Mouse (Mus musculus) brain, adult 2 months (tissue): Measurements from ENCODE around the gene Spag9.

ENCODE experiments used
- DNase-seq: peaks from one replicate; pipeline ENCODE4 v3.0.0; 2011; ENCODE audit warnings: low read depth, low spot score

The Spag9 gene

GRCm38 (mm10) chr11:93995720-93996305 lies at the start of gene Spag9:
Spag9 (plus strand) TSS chr11:93996091.
- peak; percentile 97 for DNase-seq

GRCm38 (mm10) chr11:93948887-93949567 lies 46.9 kb upstream of the Spag9 start:
- DNase-seq, result no peak

GRCm38 (mm10) chr11:93950045-93950444 lies 45.8 kb upstream of the Spag9 start:
- DNase-seq, result no peak

- DNase-seq, result no peak
Observed at GRCm38 (mm10) chr11:93952376-93952775, 43.5 kb upstream of the Spag9 start.

GRCm38 (mm10) chr11:93954738-93955255 lies 41.1 kb upstream of the Spag9 start:
- DNase-seq, result peak; percentile 60

GRCm38 (mm10) chr11:93955256-93956150 lies 40.4 kb upstream of the Spag9 start:
- DNase-seq, result peak; percentile 93

GRCm38 (mm10) chr11:93956159-93956558 lies 39.7 kb upstream of the Spag9 start, which contains the start of gene Nme2:
Nme2 (minus strand) TSS chr11:93956259.
- DNase-seq, result no peak

- no peak for DNase-seq
Observed at GRCm38 (mm10) chr11:93957031-93957555, 38.8 kb upstream of the Spag9 start.

DNA sequence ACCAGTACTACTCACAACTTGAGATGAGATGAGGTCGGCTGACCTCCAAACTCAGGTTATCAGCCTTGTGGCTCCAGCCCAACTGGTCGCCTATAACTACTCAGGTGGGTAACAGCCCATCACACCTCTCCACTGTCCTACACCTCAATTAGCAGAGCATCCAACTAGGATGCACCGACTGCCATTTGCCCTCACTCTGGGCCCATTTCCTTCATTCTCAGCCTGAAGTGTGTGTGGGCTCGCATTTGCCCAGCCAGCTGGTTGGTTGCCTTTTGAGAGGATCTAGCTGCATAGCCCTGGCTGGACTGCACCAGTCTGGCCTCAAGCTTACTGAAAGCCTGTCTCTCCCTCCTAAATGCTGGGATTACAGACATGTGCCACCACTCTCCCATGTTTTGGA lies 38.1 kb upstream of the Spag9 start:
- no peak for DNase-seq

DNA sequence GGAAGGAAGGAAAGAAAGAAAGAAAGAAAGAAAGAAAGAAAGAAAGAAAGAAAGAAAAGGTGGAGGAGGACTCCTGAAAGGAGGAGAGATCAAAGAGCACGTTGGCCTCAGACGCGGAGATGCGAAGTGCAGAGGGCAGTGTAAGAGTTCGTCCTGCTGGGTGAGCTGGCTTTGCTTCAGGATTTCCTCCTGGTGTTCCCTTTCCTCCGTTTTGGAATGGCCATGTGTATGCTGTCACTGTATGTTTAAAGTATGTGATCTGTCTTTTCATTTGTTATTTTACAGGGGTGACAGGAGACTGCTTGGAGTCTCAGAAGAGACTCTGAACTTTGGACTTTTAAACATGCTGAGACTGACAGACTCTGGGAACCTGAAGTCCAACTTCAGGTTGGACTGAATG lies 34.4 kb upstream of the Spag9 start:
- no peak for DNase-seq

GRCm38 (mm10) chr11:93963013-93963412 lies 32.9 kb upstream of the Spag9 start:
- peak; percentile 57 for DNase-seq

GRCm38 (mm10) chr11:93965391-93965790 lies 30.5 kb upstream of the Spag9 start:
- peak; percentile 89 for DNase-seq

- DNase-seq, result no peak
Observed at GRCm38 (mm10) chr11:93967381-93967780, 28.5 kb upstream of the Spag9 start.

DNA sequence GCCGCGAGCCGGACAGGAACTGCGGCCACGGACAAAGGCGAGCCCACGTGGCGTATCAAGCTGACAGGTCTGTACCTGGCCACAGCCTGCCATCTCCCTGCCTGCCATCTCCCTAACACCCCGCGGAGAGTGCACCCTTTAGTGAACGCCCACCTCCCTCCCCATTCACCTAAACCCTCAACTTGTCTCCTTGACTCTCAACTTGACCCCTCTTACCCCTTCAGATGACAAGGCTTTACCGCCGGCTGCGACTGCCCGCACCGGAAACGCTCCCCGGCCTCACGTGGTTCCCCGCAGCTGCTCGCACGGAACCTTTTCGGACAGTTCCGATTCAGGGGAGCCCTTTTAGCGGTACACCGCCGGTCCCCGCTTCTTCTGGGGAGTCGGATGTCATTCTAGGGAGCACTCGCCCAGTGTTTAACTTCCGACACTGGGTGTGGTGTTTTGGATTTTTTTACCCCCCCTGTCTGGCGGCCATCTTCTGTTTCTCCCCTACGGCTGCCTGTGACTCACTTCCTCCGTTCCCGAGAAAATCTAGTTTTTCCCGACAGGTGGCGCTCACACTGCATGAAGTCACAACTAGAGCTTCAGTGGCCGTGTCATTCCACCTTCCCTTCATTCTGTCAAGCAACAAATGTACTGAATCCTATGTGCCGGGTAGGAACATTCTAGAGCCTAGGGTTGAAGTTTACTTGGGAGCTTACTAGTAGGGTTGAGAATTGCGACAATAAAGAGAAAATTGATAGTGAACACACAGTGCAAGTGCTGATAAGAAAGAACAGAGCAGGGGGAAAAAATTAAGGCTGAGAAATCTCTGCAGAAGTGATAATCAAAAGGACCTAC lies 27.7 kb upstream of the Spag9 start, which contains the start of the genes Gm20390 and Nme1:
TSS of gene Gm20390 (minus strand) at position 289 of the 843 bp plus-strand sequence.
TSS of gene Nme1 (minus strand) at position 517 of the 843 bp plus-strand sequence.
- peak; percentile 100 for DNase-seq

DNA sequence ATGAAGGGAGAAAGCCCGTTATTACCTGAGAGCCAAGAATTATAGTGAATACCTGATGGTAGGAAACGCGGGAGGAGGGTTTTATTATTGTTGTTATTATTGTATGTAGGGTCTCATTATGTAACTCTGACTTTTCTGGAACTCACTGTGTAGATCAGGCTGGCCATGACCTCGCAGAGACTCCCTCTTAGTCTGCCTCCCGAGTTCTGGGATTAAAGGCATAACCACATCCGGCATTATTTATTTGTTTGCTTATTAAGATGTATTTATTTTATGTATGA lies 27.1 kb upstream of the Spag9 start:
- DNase-seq, result no peak

- no peak for DNase-seq
Observed at GRCm38 (mm10) chr11:93969171-93969570, 26.7 kb upstream of the Spag9 start.

GRCm38 (mm10) chr11:93969799-93970198 lies 26.1 kb upstream of the Spag9 start:
- DNase-seq, result no peak

GRCm38 (mm10) chr11:93972951-93973350 lies 22.9 kb upstream of the Spag9 start:
- no peak for DNase-seq

GRCm38 (mm10) chr11:93979502-93980049 lies 16.3 kb upstream of the Spag9 start:
- no peak for DNase-seq

- no peak for DNase-seq
Observed at GRCm38 (mm10) chr11:93984619-93985018, 11.3 kb upstream of the Spag9 start.

GRCm38 (mm10) chr11:93985265-93985664 lies 10.6 kb upstream of the Spag9 start:
- DNase-seq, result no peak
